Mouse (Mus musculus) central nervous system, embryonic 14 days (tissue): ENCODE measurements around the gene Hoxa2. TPM values are rescaled to one million over a fixed set of nuclear protein-coding genes. Genes with fewer than 3 reads are reported as not detected.

Experiments
- polyA plus RNA-seq: library from polyadenylated mRNA; depleted of rRNA; stranded (reverse); fragments of >200 nt; gene quantifications from 2 replicates; pipeline ENCODE4 v1.2.3, GENCODE M21; 2012; rRNA removed

The Hoxa2 gene
- 7.4 and 16.1 TPM in 2 replicates for polyA plus RNA-seq

GRCm38 (mm10) chr6:52164626-52165440 lies at the start of gene Hoxa2:
Hoxa2 (minus strand) TSS chr6:52164831.

GRCm38 (mm10) chr6:52213119-52213986 lies 48.7 kb upstream of the Hoxa2 start, which contains the start of the genes Hoxa3 and Gm28308:
Hoxa3 (minus strand) TSS chr6:52213336.
Gm28308 (minus strand) TSS chr6:52213339.

GRCm38 (mm10) chr6:52208072-52208867 lies 43.6 kb upstream of the Hoxa2 start, which contains the start of gene Hoxa6:
Hoxa6 (minus strand) TSS chr6:52208722.

GRCm38 (mm10) chr6:52204050-52204752 lies 39.6 kb upstream of the Hoxa2 start, which contains the start of gene Hoxa5:
Hoxa5 (minus strand) TSS chr6:52204587.

GRCm38 (mm10) chr6:52190906-52191810 lies 26.5 kb upstream of the Hoxa2 start, which contains the start of gene Hoxa4:
Hoxa4 (minus strand) TSS chr6:52191753.

GRCm38 (mm10) chr6:52177061-52177735 lies 12.6 kb upstream of the Hoxa2 start, which contains the start of gene 5730596B20Rik:
5730596B20Rik (plus strand) TSS chr6:52177498.

GRCm38 (mm10) chr6:52158276-52159051 lies 6.2 kb downstream of the Hoxa2 start, which contains the start of gene Hoxa1:
Hoxa1 (minus strand) TSS chr6:52158317.

Other genes with a start within 250 kb of the Hoxa2 start
- 9.4 and 11.9 TPM in 2 replicates for gene Skap2, start 152.3 kb downstream of the Hoxa2 start, polyA plus RNA-seq
- 0.59 and 1.3 TPM in 2 replicates for gene Hoxa1, start 6.5 kb downstream of the Hoxa2 start, polyA plus RNA-seq
- 0.42 and 0.73 TPM in 2 replicates for gene 5730596B20Rik, start 12.7 kb upstream of the Hoxa2 start, polyA plus RNA-seq
- 9.9 and 13.7 TPM in 2 replicates for gene Hoxa4, start 26.9 kb upstream of the Hoxa2 start, polyA plus RNA-seq
- 44.2 and 47.7 TPM in 2 replicates for gene Hoxa5, start 39.8 kb upstream of the Hoxa2 start, polyA plus RNA-seq
- gene Hoxa6, start 43.9 kb upstream of the Hoxa2 start, polyA plus RNA-seq, result 2.6 and 4.3 TPM in 2 replicates
- gene Hoxa3, start 48.5 kb upstream of the Hoxa2 start, polyA plus RNA-seq, result 8.3 and 13.2 TPM in 2 replicates
- gene Gm28308, start 48.5 kb upstream of the Hoxa2 start, polyA plus RNA-seq, result 0.10 and 0.41 TPM in 2 replicates
- gene Hoxa7, start 57.0 kb upstream of the Hoxa2 start, polyA plus RNA-seq, result 0.40 and 5.8 TPM in 2 replicates
- gene Hoxa9, start 66.3 kb upstream of the Hoxa2 start, polyA plus RNA-seq, result 1.4 TPM in 1 of 2 replicates, not detected in the other
- gene Hoxa10, start 76.0 kb upstream of the Hoxa2 start, polyA plus RNA-seq, result 0.04 TPM in 1 of 2 replicates, not detected in the other
- not detected in 2 replicates for gene Hoxa11, start 81.0 kb upstream of the Hoxa2 start, polyA plus RNA-seq
- not detected in 2 replicates for gene Hoxa13, start 96.0 kb upstream of the Hoxa2 start, polyA plus RNA-seq
- 1.7 and 2.8 TPM in 2 replicates for gene Evx1, start 148.7 kb upstream of the Hoxa2 start, polyA plus RNA-seq